Mouse (Mus musculus) forebrain, embryonic 13.5 days (tissue): ENCODE measurements around the gene Olfr1495. TPM values are rescaled to one million over a fixed set of nuclear protein-coding genes. Genes with fewer than 3 reads are reported as not detected.

Experiments
- polyA plus RNA-seq: library from polyadenylated mRNA; unstranded; fragments of >200 nt; fragmentation: Nextera tagmentation; extraction: Ambion mirVana; gene quantifications from 2 replicates; pipeline ENCODE4 v1.2.1, GENCODE M21; 2015

Olfr1495 gene
- polyA plus RNA-seq, 1 experiment from 2014 or later = not detected

Other genes starting within 250 kb of the Olfr1495 start
- gene Olfr1480, start 236.7 kb upstream of the Olfr1495 start, polyA plus RNA-seq = not detected in 2 replicates
- not detected in 2 replicates for gene Olfr1484, start 181.1 kb upstream of the Olfr1495 start, polyA plus RNA-seq
- gene Olfr1487, start 147.2 kb upstream of the Olfr1495 start, polyA plus RNA-seq = not detected in 2 replicates
- not detected in 2 replicates for gene Olfr1489, start 133.0 kb upstream of the Olfr1495 start, polyA plus RNA-seq
- gene Olfr1490, start 113.5 kb upstream of the Olfr1495 start, polyA plus RNA-seq = not detected in 2 replicates
- not detected in 2 replicates for gene Olfr1491, start 67.3 kb upstream of the Olfr1495 start, polyA plus RNA-seq
- gene Olfr1493-ps1, start 41.3 kb upstream of the Olfr1495 start, polyA plus RNA-seq = not detected in 2 replicates
- gene Olfr1494, start 24.9 kb upstream of the Olfr1495 start, polyA plus RNA-seq = not detected in 2 replicates
- gene Olfr1496, start 13.3 kb downstream of the Olfr1495 start, polyA plus RNA-seq = not detected in 2 replicates
- not detected in 2 replicates for gene Olfr1497, start 33.6 kb downstream of the Olfr1495 start, polyA plus RNA-seq
- gene Olfr1499, start 54.8 kb downstream of the Olfr1495 start, polyA plus RNA-seq = not detected in 2 replicates
- not detected in 2 replicates for gene Olfr1500, start 65.9 kb downstream of the Olfr1495 start, polyA plus RNA-seq
- gene Olfr1501, start 86.1 kb downstream of the Olfr1495 start, polyA plus RNA-seq = not detected in 2 replicates
- not detected in 2 replicates for gene Olfr1502, start 97.2 kb downstream of the Olfr1495 start, polyA plus RNA-seq
- 0.15 TPM in 1 of 2 replicates, not detected in the other for gene Olfr1504, start 133.3 kb downstream of the Olfr1495 start, polyA plus RNA-seq
- not detected in 2 replicates for gene Olfr1505, start 148.9 kb downstream of the Olfr1495 start, polyA plus RNA-seq